In genomic region chr5:146250369-146251075, GRCm38 (mm10) we compare ENCODE assay signal across 14 mouse cellular contexts. TPM values are rescaled to one million over a fixed set of nuclear protein-coding genes. Genes with fewer than 3 reads are reported as not detected.
DNase-seq lines count a peak whose midpoint lies in the region; ATAC-seq and TF ChIP-seq lines count a peak whose summit lies in the region.
"Had no signal": no experiment of that assay in that cellular context is flagged by ENCODE, and none has a peak within 500 bp of the region (broad histone marks: within the 10 kb centered on the region; RNA-seq: fewer than 3 reads in every experiment).

No protein-coding gene starts in this region.

- H3K4me2 ChIP-seq in lung, embryonic 15.5 days, result no peak overlapping the region
- peak overlapping the region; percentile 1; the same call in 1 of the 2 replicates for H3K4me2 ChIP-seq in intestine, embryonic 16.5 days (ENCODE audit: low read depth, low read length)

- 63% methylated on average over 12 of the region's 12 CpGs for WGBS in lung, embryonic 15.5 days
- 53% methylated on average over 12 of the region's 12 CpGs for WGBS in intestine, embryonic 16.5 days
- WGBS in small intestine, adult 2 months, result 46% methylated on average over 12 of the region's 12 CpGs

- no peaks in the 10 kb centered on the region for H3K36me3 ChIP-seq in lung, embryonic 15.5 days
- no peaks in the 10 kb centered on the region for H3K36me3 ChIP-seq in intestine, embryonic 16.5 days (ENCODE audit: control insufficient read depth, insufficient read depth, low read length)
- H3K36me3 ChIP-seq in small intestine, adult 2 months (ENCODE audit: control insufficient read depth, insufficient read depth, low read length), result no peaks in the 10 kb centered on the region

- no peak overlapping the region for H3K27ac ChIP-seq in lung, embryonic 15.5 days
- H3K27ac ChIP-seq in intestine, embryonic 16.5 days (ENCODE audit: low read length), result peak overlapping the region; percentile 17; the same call in 1 of the 2 replicates
- peak overlapping the region; percentile 23; the same call in 1 of the 2 replicates for H3K27ac ChIP-seq in small intestine, adult 2 months (ENCODE audit: insufficient read depth, low read depth, low read length)
- H3K27ac ChIP-seq: layer of hippocampus, adult 2 months had no signal

- no peak overlapping the region for H3K4me3 ChIP-seq in lung, embryonic 15.5 days
- no peak overlapping the region for H3K4me3 ChIP-seq in intestine, embryonic 16.5 days (ENCODE audit: low read length)
- H3K4me3 ChIP-seq in small intestine, adult 2 months (ENCODE audit: low read depth, low read length), result no peak overlapping the region
- H3K4me3 ChIP-seq: layer of hippocampus, adult 2 months had no signal

- H3K27me3 ChIP-seq in lung, embryonic 15.5 days, result no peaks in the 10 kb centered on the region
- no peaks in the 10 kb centered on the region for H3K27me3 ChIP-seq in intestine, embryonic 16.5 days (replicated peaks; ENCODE audit: control insufficient read depth, insufficient read depth, low read length)
- H3K27me3 ChIP-seq in small intestine, adult 2 months (ENCODE audit: control insufficient read depth, insufficient read depth, low read length), result no peaks in the 10 kb centered on the region
- H3K27me3 ChIP-seq: CH12.LX had no signal

- no peak for TF ChIP-seq CTCF in small intestine, adult 2 months (IDR thresholded peaks at IDR 0.05; ENCODE audit: extremely low read depth, insufficient read length, insufficient replicate concordance, low read depth, low read length)

- TF ChIP-seq POLR2A in small intestine, adult 2 months (IDR thresholded peaks at IDR 0.05; ENCODE audit: low read depth, low read length), result no peak

- peak; percentile 52; the same call in 1 of the 2 replicates for ATAC-seq in lung, embryonic 15.5 days (ENCODE audit: borderline replicate concordance, extremely low read depth, low FRiP score, low TSS enrichment)
- ATAC-seq in intestine, embryonic 16.5 days, result peak; percentile 91

- no peak for DNase-seq in lung, postnatal 4 days
- peak; percentile 82 for DNase-seq in c-Kit-positive CD71-positive TER-119-positive erythroid progenitor cells, embryonic 14.5 days (ENCODE audit: low spot score)
- DNase-seq in layer of hippocampus, postnatal 36 days, result no peak
- no peak for DNase-seq in kidney, postnatal 36 days
- DNase-seq in frontal cortex, postnatal 25 days (ENCODE audit: low spot score in 2 of 2), result no peak
- DNase-seq: adrenal gland, postnatal 14 days; cerebellum, adult 9-10 months; kidney, adult 11 months; right cerebral cortex, postnatal 14 days had no signal

- no peak overlapping the region for H3K9ac ChIP-seq in lung, embryonic 15.5 days
- no peak overlapping the region for H3K9ac ChIP-seq in intestine, embryonic 16.5 days (ENCODE audit: low read depth, low read length)

- no peaks in the 10 kb centered on the region for H3K9me3 ChIP-seq in lung, embryonic 15.5 days
- H3K9me3 ChIP-seq in intestine, embryonic 16.5 days (ENCODE audit: control insufficient read depth, low read length), result no peaks in the 10 kb centered on the region

- peaks cover 25% of the 10 kb centered on the region for H3K4me1 ChIP-seq in lung, embryonic 15.5 days
- H3K4me1 ChIP-seq in intestine, embryonic 16.5 days (ENCODE audit: control insufficient read depth, insufficient read depth, low read length), result peaks cover 21% of the 10 kb centered on the region
- peaks cover 16% of the 10 kb centered on the region for H3K4me1 ChIP-seq in small intestine, adult 2 months (ENCODE audit: control insufficient read depth, insufficient read depth, insufficient read length, low read length)

RNA-seq across cellular contexts. Expression of gene Cdk8, which starts 19.5 kb away (rescaled TPM):
- polyA plus RNA-seq in lung, embryonic 15.5 days (2015; fragmentation: Nextera tagmentation; extraction: Ambion mirVana), result 15.3 and 16.8 TPM in 2 replicates
- polyA plus RNA-seq in intestine, embryonic 16.5 days (2015; fragmentation: Nextera tagmentation; extraction: Ambion mirVana), result 12.2 and 12.9 TPM in 2 replicates
- 19.8 and 31.7 TPM in 2 replicates for polyA plus RNA-seq in small intestine, adult 2 months (2012; rRNA removed)
- total RNA-seq in layer of hippocampus, postnatal 36 days (2021), result 10 to 100 TPM; 42.7 to 50.6 TPM

RNA-seq across cellular contexts. Expression of gene Rnf6, which starts 29.2 kb away (rescaled TPM):
- 42.4 and 51.7 TPM in 2 replicates for polyA plus RNA-seq in lung, embryonic 15.5 days (2015; fragmentation: Nextera tagmentation; extraction: Ambion mirVana)
- 53.0 and 56.0 TPM in 2 replicates for polyA plus RNA-seq in intestine, embryonic 16.5 days (2015; fragmentation: Nextera tagmentation; extraction: Ambion mirVana)
- polyA plus RNA-seq in small intestine, adult 2 months (2012; rRNA removed), result 6.1 and 12.9 TPM in 2 replicates
- total RNA-seq in layer of hippocampus, postnatal 36 days (2021), result 10 to 100 TPM; 70.8 to 71.5 TPM
